Mouse (Mus musculus): Measurements from ENCODE around the gene Sub1. TPM values are rescaled to one million over a fixed set of nuclear protein-coding genes. Genes with fewer than 3 reads are reported as not detected.

Sub1 gene
- total RNA-seq, 2 experiments from 2014 or later = 85.1 to 87.2 TPM

DNA sequence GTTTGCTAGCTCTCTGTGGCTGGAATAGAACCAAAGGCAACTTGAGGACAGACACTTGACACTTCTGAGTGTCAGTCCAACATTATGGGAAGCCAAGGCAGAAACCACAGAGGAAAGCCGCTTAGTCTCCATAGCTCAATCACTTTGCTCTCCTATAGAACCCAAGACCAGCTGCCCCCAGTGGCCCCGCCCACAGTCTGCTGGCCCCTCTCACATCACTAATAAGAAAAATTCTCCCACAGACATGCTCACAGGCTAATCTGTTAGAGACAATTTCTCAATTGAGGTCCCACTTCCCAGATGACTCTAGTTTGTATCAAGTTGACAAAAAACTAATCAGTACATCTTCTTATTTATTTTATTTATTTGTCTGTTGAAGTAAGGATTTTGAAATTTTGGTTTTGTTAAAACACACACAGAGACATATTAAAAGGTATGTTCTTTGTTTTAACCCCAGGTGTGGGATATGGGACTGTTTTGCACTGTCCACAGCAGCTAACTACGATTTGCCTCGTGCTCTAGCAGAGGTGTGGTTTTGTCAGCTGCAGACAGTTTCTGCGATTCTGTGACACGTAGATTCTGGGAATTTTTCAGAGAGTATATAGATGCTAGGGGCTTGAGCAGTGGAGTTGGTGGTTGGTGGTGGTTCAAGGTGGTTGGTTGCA, 16.9 kb upstream of the Sub1 start:
- DNase-seq = no peak

DNA sequence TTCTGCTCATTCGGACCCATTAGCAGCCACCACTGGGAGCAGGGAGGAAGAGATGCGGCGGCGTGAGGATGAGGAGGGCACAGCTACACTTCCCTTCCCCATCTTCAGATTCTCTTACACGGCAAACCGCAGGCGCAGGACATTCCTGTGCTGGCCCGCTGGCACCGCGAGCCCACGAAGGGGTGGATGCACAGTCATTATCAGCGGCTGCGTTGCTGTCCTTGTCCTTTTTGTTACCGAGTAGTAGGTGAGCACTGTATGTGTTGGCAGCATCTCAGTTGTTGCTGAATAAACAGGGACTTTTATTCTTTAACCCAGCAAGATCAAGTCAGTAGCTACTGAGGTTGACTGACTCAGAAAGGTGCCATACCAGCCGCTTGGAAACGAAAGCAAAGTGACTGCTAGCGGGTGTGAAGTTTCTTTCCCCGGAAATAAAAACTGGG, 13.8 kb upstream of the Sub1 start:
- peak; percentile 13 to 33 for DNase-seq

DNA sequence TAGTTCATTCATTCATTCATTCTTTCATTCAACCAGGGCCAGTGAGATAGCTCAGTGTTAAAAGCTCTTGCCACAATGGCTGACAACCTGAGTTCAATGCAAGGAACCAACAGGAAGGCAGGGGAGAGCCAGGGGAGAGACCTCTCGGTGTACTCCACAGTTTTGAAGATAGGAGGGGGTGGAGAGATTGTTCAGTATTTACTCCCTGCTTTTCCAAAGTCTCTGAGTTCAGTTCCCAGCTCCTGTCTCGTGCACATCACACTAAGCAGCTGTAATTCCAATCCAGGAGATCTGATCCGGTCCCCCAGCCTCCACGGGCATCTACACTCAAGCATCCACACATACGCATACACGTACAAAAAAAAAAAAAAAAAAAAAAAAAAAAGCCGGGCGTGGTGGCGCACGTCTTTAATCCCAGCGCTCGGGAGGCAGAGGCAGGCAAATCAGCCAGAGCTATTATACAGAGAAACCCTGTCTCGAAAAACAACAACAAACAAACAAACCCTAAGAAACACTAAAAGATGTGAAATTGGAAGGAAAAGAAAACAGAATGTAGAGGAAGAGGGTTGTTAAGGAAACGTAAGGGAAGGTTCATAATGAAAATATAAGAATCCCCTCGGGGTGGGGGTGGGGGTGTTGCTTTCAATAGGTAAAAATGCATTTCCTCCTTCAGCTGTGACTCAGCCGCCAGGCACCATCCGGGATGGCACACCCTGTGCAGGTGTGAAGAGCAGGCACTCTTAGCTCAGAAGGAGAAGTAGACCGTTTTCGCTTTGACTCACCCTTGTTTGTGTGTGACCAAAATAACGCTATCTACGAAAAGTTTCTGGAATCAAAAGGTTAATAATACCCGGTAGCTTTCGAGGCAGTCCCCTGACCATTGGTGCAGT, 13.2 kb upstream of the Sub1 start:
- DNase-seq = peak; percentile 15 to 38

DNA sequence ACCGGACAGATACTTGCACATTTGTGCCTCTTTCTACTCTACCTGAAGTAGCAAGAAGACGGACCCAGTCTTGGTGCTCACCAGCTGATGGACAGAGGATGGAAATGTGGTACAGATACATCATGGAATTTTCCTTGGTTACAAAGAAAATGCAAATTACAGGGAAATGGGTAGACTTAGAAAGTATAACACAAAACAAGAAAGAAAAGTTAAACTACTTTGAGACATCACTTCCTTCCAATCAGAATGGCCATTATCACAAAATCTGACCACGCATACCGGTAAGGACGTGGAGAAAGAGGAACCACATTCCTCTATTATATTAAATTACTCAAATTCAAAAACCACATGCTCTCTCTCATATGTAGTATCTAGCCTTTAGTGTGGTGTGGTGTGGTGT, 12.1 kb upstream of the Sub1 start:
- DNase-seq = no peak

DNA sequence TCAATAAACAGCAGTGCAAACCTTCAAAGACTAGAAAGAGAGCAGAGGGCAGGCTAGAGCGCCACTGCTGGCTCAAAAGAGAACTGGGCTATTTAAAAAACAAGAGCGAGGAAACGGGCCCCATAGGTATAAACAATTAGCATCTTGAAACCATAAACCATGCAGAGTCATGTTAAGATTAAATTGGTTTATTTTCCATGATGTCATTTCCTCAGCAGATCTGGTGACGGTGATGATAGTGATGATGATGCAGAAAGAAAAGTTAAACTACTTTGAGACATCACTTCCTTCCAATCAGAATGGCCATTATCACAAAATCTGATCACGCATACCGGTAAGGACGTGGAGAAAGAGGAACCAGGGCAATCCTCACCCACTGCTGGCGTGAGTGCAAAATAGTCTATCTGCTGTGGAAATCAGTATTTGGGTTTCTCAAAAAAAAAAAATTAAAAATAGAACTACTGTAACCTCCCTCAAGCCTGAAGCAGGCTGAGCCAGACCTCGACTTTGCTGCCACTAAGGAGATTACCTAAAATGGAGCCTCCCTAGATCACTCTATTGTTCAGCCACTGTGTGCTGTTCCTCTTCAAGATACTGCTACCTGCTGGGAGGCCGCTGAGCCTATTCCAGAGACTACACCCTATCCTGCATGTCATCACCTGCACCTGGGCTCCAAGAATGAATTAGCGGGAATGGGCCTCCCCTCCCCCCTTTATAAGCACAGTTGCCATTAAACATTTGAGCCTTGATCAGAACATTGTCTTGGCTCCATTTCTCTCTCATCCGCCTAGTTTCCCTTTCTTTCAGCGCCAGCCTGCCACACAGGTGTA, 11.4 kb upstream of the Sub1 start:
- DNase-seq = no peak

DNA sequence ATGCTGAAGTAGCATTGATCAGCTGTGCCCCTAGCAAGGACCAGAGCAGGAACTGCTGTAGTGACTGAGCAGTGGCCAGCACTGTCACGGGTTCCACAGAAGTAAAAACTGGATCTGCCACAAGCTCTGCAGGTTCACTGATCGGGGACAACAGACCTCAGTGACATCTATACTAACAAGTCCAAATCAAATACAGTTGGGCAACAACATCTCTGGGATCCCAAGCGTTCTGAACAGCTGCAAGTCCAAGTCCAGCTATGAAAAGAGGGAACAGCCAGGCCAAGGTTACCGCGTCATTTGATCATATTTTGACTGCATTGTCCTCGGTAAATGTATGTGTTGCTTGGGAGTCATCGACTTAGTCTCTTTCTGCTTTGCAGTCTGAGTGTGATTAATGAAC, 10.6 kb upstream of the Sub1 start:
- no peak for DNase-seq

DNA sequence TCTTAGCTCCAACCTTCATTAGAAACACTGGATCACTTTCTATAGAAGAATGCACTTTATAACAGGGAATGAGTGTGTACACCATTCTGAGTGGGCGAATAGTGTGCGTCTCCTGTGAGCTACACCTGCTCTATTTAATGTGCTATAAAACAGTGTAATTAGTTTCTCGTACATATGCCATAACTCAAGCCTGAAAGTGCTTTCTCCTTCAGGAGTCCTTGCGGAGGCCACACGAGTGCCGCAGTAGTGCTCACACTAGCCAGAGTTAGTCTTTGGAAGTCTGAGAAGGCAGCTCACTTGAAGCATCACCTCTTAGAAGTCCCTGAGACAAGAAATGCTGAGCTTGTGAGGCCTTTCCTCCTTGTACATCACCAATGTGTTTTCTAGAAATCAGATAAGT, 9.4 kb upstream of the Sub1 start:
- DNase-seq = no peak

DNA sequence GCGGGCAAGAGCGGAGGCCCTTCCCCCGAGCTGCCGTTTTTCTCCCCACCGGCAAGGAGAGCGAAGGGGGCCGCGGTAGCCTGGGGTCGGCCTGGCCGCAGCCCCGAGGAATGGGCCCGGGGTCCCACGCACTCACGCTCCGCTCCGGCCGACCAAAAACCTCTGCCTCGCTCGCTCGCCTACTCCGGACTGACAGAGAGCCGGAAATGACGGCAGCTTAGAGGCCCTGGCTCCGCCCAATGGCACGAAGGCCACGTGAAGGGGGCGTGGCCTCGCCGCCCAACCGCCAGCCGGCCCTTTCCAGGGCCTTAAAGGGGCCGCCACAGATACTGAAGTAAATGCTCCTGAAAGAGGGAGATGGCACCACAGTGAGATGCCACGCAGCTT, 975 bp downstream of the Sub1 start:
- DNase-seq = peak; percentile 93 to 96

DNA sequence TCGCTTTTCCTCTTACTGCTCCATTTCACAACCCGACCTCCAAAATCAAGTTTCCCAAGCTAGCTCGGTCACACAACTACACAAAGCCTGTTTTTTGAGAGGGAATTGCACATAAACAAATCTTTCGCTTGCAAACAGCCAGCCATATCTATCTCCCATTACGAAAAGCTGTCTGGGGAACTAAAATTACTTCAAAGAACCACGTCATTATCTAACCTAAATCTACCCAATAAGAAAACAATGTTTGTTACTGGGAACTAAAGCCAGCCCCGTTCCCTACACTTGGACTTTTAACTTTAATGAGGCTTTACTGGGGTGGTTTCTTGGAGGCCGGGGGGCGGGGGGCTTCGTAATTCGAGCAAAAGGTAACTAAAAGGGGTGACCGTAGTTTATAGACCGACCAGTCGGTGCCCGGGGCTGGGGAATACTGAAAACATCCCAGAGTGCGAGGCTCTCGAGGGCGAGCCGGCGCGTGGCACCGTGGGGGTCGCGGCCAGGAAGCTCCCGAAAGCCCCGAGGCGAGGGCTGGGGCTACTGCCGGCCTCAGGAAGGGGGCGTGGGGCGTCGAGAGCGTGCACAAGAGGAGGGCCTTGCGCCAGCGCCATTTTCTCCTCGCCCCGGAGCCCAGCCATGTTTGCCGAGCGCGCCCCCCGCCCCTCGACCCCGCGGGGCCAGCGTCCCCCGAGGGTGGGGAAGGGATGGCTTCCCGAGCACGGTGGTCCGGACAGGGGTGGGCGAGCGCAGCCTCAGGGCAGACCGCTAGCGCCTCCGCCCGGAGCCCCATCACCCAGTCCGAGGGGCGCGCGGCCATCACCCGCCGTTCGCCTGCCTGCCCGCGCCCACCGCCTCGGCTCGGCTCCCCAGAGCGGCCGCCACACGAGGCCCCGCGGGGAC, 1.6 kb downstream of the Sub1 start:
- DNase-seq = peak; percentile 57 to 63

DNA sequence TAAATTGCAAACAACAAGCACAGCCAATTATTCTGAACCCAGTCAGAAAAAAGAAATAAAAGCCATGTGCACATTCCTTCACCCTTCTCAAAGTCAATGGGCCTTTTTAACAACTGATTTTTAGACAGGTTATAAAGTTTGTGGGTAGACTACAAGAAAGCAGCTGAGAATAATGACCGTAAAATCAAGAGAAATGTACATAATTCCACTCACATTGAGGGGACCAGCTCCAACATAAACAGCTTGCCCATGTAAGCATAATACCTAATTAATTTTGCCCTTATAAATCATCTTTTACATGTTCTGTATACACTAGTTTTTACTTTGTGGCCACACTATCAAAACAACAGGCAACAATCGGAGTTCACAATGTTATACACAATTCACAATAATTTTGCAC, 2.8 kb downstream of the Sub1 start:
- DNase-seq = no peak

DNA sequence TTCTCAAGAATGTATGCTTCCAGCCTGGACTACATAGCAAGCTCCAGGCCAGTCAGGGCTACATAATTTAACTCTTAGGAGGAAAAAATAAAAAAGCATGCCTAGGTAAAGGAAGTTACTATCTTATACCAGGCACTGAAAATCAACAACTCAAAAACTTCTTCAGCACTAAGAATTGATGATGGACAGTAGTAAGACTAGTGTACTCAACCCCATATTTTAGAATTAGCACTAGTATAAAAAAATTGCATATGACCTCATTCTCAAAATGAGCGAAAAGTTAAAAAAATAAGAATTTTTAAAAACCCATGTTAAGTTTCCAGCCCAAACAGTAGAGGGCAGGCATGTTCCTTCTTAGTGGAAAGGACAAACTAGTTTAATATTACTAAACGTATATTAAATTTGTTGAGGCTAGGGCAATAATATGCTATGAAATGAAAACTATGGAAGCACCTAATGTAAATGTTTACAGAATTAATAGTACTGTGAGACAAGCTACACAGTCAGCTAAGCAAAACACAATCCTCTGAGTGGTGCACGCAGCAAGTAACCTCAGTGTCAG, 5.2 kb downstream of the Sub1 start:
- no peak for DNase-seq

DNA sequence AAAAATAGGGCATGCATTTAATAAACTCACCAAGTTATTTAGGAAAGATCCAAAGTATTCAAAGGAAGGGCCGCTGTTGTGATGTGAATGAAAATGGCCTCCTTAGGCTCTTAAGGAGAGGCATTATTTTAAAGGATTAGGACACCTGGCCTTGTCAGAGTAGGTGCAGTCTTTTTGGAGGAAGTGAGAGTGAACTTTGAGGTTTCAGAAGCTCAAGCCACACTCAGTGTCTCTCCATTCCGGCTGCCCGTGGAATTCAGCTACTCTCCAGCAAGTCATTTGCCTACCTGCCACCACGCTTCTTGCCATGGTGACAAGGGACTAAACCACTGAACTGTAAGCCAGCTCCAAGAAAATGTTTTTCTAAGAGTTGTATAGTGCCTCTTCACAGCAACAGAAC, 8.2 kb downstream of the Sub1 start:
- no peak for DNase-seq

DNA sequence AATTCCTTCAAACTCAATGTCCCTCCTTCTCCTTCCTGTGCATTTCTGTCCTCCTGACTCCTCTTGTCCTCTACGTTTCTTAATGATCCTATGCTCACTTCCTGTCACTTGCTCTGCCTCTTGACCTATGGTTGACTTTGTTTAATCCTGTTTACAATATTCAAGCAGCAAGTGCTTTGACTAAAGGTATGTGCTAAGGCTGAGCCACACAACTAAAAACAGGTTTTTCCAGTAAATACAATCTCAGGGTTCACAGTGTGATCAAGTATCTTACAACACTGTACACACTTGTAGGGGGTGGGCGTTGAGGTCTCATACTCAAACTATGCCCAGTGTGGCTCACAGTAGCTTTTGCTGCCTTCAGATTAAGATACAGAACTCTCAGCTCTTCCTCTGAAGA, 8.9 kb downstream of the Sub1 start:
- DNase-seq = no peak

DNA sequence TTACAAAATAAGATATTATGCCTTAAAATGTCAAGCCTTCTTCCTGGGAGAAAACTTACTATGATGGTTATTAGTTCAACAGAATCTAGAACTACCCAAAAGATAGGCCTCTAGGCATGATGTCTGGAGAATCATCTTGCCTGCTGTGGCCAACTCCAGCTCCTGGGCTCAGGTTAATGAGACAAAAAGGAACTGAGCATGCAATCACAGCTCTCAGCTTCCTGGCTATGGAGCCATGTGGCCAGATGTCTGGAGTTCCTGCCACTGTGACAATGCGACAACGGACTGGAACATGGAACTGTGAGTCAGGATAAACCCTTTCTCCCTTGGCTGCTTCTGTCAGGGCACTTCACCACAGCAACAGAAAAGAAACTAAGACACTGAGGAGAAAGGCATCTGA, 14.8 kb downstream of the Sub1 start:
- DNase-seq = no peak

DNA sequence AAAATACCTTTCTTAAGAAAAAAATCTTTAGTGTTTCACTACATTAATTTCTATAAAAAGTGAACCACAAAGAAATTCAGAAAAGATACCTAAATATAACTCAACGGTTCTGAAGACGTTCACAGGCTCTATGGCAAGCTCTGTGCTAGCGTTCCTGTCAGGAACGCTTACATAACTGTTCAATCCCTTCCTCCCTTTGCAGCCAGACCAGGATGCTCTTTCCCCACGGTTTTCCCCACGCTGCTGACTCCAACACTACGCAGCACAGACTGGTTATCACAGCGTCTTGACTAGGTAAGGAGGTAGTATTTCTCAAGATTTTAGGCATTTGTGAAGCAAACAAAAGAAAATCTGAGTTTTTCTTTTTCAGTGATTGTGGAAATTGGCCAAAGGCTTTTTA, 15.3 kb downstream of the Sub1 start:
- no peak for DNase-seq

DNA sequence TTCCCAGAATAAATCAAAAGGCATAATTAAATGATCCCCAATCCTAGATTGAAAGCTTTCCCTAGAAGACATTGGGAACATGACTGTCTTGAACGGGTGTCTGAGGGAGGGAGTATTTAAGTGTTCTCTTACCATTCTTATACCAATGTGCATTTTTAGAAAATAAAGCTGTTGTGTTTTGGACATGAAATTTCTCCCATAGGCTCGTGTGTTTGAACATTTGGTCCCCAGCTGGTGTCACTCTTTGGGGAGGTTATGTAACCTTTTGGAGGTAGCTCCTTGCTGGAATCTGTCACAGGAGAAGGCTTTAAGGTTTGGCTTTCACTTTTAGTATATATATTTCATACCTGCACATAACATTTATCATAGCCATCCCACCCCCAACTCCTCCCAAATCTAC, 18.6 kb downstream of the Sub1 start:
- DNase-seq = no peak

DNA sequence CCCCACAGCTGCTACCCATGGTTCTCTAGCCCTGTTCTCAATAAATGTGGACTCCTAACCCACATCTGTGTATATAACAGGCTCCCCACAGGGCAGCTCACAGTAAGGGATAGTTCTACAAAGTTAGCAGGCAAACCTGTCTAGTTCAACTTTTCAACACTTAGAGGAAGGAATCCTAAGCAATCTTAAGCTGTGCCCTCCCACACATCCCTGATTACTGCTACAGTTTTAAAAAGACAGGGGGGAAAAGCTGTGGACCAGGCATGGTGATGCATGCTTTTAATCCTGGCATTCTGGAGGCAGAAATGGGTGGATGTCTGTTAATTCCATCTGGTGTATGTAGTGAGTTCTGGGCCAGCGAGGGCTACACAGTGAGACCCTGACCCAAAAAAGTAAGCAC, 19.7 kb downstream of the Sub1 start:
- no peak for DNase-seq

DNA sequence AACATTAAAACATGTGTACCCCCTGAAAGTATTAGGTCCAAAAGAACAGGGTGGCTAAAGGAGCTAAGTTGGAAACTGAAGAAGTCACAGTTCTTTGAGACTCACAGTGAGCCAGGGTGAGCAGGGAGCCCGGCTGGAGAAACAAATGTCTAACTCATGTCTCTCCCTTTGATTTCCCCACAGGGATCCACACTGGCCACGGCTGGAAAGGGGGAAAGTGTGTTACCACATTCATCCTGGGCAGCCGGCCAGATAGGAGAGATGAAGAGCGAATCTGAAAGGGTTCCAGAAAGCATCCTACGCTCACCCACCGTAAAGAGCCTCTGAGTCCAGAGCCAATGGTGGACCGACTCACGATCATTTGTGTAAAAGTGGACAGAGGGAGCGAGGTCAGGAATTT, 20.9 kb downstream of the Sub1 start:
- peak; percentile 28 to 34 for DNase-seq

DNA sequence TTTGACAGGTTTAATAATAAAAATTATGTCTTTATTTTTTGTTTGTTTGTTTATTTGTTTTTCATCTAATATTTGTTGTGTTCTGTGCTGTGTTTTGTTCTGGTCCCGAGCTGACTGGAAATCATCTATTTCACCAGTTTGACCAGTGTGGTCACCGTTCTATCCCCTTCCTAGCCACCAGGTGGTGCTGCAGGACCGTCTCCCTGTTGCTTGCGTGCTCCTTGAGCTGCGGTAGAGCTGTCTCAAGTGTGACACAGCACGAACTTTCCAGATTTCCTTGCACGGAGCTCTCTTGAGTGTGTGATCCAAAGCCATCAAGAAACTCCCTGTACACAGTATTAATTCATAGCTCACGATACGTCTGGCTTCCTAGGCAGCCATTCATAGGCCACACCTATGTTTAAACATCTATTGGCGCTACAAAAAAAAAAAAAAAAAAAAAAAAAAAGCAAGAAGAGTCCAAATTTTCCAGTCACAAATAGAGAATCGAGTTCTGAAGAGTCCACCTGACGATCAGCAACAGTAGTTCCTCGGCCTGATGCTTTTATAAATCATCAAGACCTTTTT, 24.8 kb downstream of the Sub1 start:
- DNase-seq = peak; percentile 83 to 91

DNA sequence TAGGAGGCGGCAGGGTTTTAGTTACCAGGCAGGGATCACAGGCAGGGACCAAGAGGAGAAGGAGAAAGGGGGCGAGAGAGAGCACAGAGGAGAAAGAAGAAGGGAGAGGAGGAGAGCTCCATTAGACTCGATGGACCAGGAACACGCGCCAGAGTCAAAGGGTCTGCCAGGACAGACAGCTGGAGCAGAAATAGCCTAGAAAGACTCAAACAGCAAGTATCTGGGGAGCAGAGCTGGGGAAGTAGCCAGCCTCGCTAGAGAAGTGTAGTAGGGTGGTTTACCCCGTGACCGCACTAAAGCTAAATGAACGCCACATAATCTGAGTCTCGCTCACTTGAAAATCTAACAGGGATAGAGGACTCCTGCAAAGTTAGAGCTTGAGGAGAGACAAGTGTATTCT, 26.2 kb downstream of the Sub1 start:
- peak; percentile 47 to 61 for DNase-seq

DNA sequence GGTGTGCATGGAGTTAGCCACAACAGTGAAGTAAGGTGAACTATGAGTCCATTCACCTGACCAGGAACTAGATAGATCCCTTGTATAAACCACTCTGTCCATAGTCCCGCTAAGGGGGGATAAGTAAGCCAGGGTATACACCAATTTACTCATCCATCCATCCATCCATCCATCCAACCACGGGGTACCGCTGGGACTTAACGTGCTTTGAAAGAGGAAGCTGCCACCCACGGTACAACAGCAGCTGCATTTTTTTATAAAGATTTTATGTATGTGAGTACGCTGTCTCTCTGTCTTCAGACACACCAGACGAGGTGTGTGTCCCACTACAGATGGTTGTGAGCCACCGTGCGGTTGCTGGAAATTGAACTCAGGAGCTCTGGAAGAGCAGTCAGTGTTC, 27.9 kb downstream of the Sub1 start:
- DNase-seq = no peak
